Mouse (Mus musculus) heart, embryonic 12.5 days (tissue): ENCODE results near the gene Col4a2. TPM values are rescaled to one million over a fixed set of nuclear protein-coding genes. Genes with fewer than 3 reads are reported as not detected.
"Not testable (repeated sequence)": the region's sequence is repeated elsewhere in the genome, so short reads cannot be mapped to it uniquely, and the experiment has no call there.

Experiments used
- ATAC-seq: fragments of 200-750 bp; cut with Nextera tagmentation; 2 replicates; pipeline ENCODE4 v1.8.0; 2017; ENCODE audit warnings: moderate TSS enrichment, moderate library complexity; ENCODE audit not compliant: insufficient number of reproducible peaks, low FRiP score
- H3K27ac ChIP-seq: fragments of 300-500 bp; sonication (generic); 2 replicates; pipeline ENCODE4 v1.5.1; 2016; ENCODE audit warnings: mild to moderate bottlenecking, moderate library complexity; ENCODE audit not compliant: poor library complexity, severe bottlenecking
- H3K27me3 ChIP-seq: fragments of 300-500 bp; sonication (generic); replicated peaks from 2 replicates; pipeline ENCODE4 v1.6.1; 2016; ENCODE audit warnings: mild to moderate bottlenecking, moderate library complexity
- H3K36me3 ChIP-seq: fragments of 300-500 bp; sonication (generic); 2 replicates; pipeline ENCODE4 v1.6.1; 2016; ENCODE audit warnings: mild to moderate bottlenecking, moderate library complexity
- H3K4me1 ChIP-seq: fragments of 300-500 bp; sonication (generic); replicated peaks from 2 replicates; pipeline ENCODE4 v1.6.1; 2016; ENCODE audit warnings: mild to moderate bottlenecking
- H3K4me2 ChIP-seq: fragments of 300-500 bp; sonication (generic); 2 replicates; pipeline ENCODE4 v1.6.1; 2016; ENCODE audit warnings: mild to moderate bottlenecking, moderate library complexity
- H3K4me3 ChIP-seq: fragments of 300-500 bp; sonication (generic); 2 replicates; pipeline ENCODE4 v1.5.1; 2016; ENCODE audit warnings: mild to moderate bottlenecking
- H3K9ac ChIP-seq: fragments of 300-500 bp; sonication (generic); 2 replicates; pipeline ENCODE4 v1.6.1; 2016; ENCODE audit warnings: mild to moderate bottlenecking, moderate library complexity
- H3K9me3 ChIP-seq: fragments of 300-500 bp; sonication (generic); replicated peaks from 2 replicates; pipeline ENCODE4 v1.6.1; 2016; ENCODE audit warnings: mild to moderate bottlenecking, moderate library complexity
- WGBS: fragments of 180-500 bp; shearing (Covaris S2); methylation state at CpG from one replicate; pipeline ENCODE4 v1.1.7; 2016; 5-methylcytosine and 5-hydroxymethylcytosine counted together
- polyA plus RNA-seq: library from polyadenylated mRNA; unstranded; fragments of >200 nt; fragmentation: Nextera tagmentation; extraction: Ambion mirVana; gene quantifications from 2 replicates; pipeline ENCODE4 v1.2.1, GENCODE M21; 2016

Gene Col4a2
- polyA plus RNA-seq, 1 experiment from 2014 or later, result 117 TPM

- peaks cover 24% of the 10 kb centered on the region for H3K27me3 ChIP-seq
- peak overlapping the region; percentile 56 for H3K9ac ChIP-seq
- H3K36me3 ChIP-seq, result no peaks in the 10 kb centered on the region
- H3K4me1 ChIP-seq, result peaks cover 61% of the 10 kb centered on the region
- no peaks in the 10 kb centered on the region for H3K9me3 ChIP-seq
- peak overlapping the region; percentile 91 for H3K27ac ChIP-seq
- H3K4me2 ChIP-seq, result peak overlapping the region; percentile 98
- H3K4me3 ChIP-seq, result peak overlapping the region; percentile 78
- WGBS, result 7% methylated on average over 24 of the region's 24 CpGs
- ATAC-seq, result no peak
Observed at GRCm38 (mm10) chr8:11476338-11477177, 164.0 kb downstream of the Col4a2 start.

- Histone ChIP-seq H3K9ac (peak overlapping the region; percentile 56), H3K27me3 (peaks cover 28% of the 10 kb centered on the region), H3K4me1 (peaks cover 63% of the 10 kb centered on the region), H3K36me3 (no peaks in the 10 kb centered on the region), H3K27ac (peak overlapping the region; percentile 91), H3K9me3 (no peaks in the 10 kb centered on the region), H3K4me3 (peak overlapping the region; percentile 78), H3K4me2 (peak overlapping the region; percentile 98)
- 4% methylated on average over 9 of the region's 9 CpGs for WGBS
- ATAC-seq, result no peak
Observed at GRCm38 (mm10) chr8:11477178-11477553, 164.6 kb downstream of the Col4a2 start.

GRCm38 (mm10) chr8:11477811-11478761 lies 165.5 kb downstream of the Col4a2 start, which contains the start of gene Rab20:
Rab20 (minus strand) TSS chr8:11478710.
- no peaks in the 10 kb centered on the region for H3K36me3 ChIP-seq
- H3K27me3 ChIP-seq, result peaks cover 28% of the 10 kb centered on the region
- H3K9me3 ChIP-seq, result no peaks in the 10 kb centered on the region
- peaks cover 57% of the 10 kb centered on the region for H3K4me1 ChIP-seq
- peak within 1 kb of the TSS; percentile 91 for H3K27ac ChIP-seq
- WGBS, result under 1% methylated on average over 69 of the region's 69 CpGs
- peak within 1 kb of the TSS; percentile 80 for H3K9ac ChIP-seq
- peak within 1 kb of the TSS; percentile 98 for H3K4me2 ChIP-seq
- ATAC-seq, result peak; percentile 73
- peak within 1 kb of the TSS; percentile 78 for H3K4me3 ChIP-seq

DNA sequence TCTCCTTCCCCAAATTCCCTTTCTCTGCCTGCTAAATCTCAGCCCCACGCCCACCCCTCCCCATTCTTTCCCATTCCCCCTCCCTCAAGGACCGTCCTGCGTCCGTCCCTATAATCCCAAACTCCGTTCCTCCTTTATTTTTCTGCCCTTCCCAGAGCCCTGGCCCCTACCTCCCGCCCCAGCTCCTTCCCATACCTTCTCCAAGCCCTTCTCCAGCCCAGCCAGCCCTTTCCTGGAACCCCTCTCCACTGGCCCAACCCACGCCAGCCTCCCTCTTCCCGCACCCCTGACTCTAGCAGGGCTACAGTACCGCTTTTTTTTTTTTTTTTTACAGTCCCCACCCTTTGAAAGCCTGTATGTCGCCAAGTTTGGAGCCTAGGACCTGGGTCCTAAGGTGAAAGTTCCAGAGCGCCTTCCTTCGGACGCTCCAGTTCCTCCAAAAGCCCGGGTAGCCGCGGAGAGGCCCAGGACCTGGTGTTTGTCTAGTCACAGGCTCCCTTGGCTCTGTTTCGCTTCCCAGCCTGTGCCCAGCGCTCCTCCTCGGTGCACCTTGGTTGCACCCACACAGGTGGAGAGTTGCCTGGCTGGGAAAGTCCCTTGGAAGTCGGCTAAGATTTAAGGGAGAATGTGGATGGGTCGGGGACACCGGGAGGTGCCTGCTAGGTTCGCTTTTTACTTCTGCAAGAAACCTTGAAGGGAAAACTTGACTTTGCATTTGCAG lies 166.4 kb downstream of the Col4a2 start:
- Histone ChIP-seq H3K27ac (peak overlapping the region; percentile 47), H3K4me1 (peaks cover 48% of the 10 kb centered on the region), H3K4me3 (peak overlapping the region; percentile 78), H3K27me3 (peaks cover 28% of the 10 kb centered on the region), H3K9me3 (no peaks in the 10 kb centered on the region), H3K9ac (peak overlapping the region; percentile 80), H3K4me2 (peak overlapping the region; percentile 98), H3K36me3 (no peaks in the 10 kb centered on the region)
- ATAC-seq, result no peak
- WGBS, result 3% methylated on average over 23 of the region's 23 CpGs

- Histone ChIP-seq H3K27ac (no peak overlapping the region), H3K4me2 (peak overlapping the region; percentile 98)
Observed at GRCm38 (mm10) chr8:11479591-11479990, 167.0 kb downstream of the Col4a2 start.

DNA sequence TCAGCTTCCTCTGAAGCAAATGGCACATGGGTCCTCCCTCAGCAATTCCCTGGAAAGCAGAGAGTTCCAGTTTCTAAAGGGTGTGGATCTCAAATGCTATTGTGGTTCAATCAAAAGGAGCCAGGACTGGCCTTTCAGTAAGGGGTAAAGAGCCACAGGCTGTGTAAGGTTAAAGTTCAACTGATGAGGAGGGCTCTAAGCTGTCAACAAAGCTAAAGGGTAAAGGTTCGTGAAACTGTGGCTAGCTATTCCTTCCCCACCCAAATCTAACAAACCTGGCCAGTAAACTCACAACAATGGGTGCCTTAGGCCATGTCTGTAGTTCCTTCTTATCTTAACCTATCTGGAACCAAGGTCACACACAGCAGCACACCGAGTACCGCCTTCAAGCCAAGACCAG lies 169.3 kb downstream of the Col4a2 start:
- H3K27ac ChIP-seq, result peak overlapping the region; percentile 85
- peaks cover 22% of the 10 kb centered on the region for H3K27me3 ChIP-seq
- H3K4me2 ChIP-seq, result no peak overlapping the region
- no peak overlapping the region for H3K4me3 ChIP-seq
- ATAC-seq, result no peak
- H3K9me3 ChIP-seq, result no peaks in the 10 kb centered on the region
- H3K9ac ChIP-seq, result no peak overlapping the region
- WGBS, result 57% methylated on average over 3 of the region's 3 CpGs
- no peaks in the 10 kb centered on the region for H3K36me3 ChIP-seq
- H3K4me1 ChIP-seq, result peaks cover 22% of the 10 kb centered on the region

More at GRCm38 (mm10) chr8:11479591-11479990, 167.0 kb downstream of the Col4a2 start:
- no peaks in the 10 kb centered on the region for H3K9me3 ChIP-seq
- H3K36me3 ChIP-seq, result no peaks in the 10 kb centered on the region
- H3K4me1 ChIP-seq, result peaks cover 42% of the 10 kb centered on the region
- H3K27me3 ChIP-seq, result peaks cover 24% of the 10 kb centered on the region
- peak overlapping the region; percentile 80; the same call in 1 of the 2 replicates for H3K9ac ChIP-seq
- WGBS, result 11% methylated on average over 14 of the region's 14 CpGs
- H3K4me3 ChIP-seq, result peak overlapping the region; percentile 78
- ATAC-seq, result no peak

DNA sequence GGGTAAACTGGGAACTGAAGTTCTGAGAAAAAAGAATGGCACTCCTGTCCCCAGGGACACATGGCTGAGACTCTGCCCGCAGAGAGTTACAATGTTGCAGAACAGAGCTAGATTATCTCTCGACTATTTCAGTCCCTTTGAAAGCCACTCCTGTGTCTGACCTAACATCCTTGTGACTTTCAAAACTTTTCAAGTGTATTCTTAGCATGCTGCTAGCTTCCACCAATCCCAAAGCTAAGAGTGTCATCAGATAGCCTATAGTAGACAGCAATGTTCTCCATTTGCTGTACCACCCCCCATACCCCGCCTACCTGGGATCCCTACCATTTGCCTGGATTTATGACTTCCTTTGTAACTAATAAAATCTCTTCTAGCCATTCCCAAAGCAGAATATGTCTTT lies 169.9 kb downstream of the Col4a2 start:
- Histone ChIP-seq H3K9ac (no peak overlapping the region), H3K36me3 (no peaks in the 10 kb centered on the region), H3K27me3 (peaks cover 22% of the 10 kb centered on the region), H3K27ac (peak overlapping the region; percentile 85), H3K4me3 (no peak overlapping the region), H3K9me3 (no peaks in the 10 kb centered on the region), H3K4me2 (no peak overlapping the region), H3K4me1 (peaks cover 22% of the 10 kb centered on the region)
- peak; percentile 37; the same call in 1 of the 2 replicates for ATAC-seq
- WGBS, result 37% methylated on average over 3 of the region's 3 CpGs

DNA sequence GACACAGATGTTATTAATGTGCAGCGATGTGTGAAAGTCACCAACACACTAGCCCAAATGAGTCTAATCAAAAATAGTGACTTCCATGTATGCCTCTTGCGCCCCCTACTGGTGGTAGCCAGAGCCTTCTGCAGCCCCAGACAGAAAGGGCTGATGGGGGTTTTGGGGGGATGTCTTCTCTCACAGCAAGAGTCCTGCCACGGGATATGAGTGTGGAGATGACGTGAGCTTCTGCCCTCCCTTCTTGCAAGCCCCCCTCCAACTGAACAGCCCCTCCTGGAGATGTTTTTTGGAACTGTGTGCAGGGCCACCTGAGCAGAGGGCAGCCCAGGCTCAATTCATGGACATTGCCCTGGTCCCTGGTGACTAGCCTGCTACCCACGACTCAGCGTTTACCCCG lies 173.5 kb downstream of the Col4a2 start:
- no peak overlapping the region for H3K4me2 ChIP-seq
- no peaks in the 10 kb centered on the region for H3K36me3 ChIP-seq
- H3K9ac ChIP-seq, result no peak overlapping the region
- H3K27me3 ChIP-seq, result peaks cover 26% of the 10 kb centered on the region
- H3K27ac ChIP-seq, result no peak overlapping the region
- peaks cover 10% of the 10 kb centered on the region for H3K4me1 ChIP-seq
- WGBS, result 23% methylated on average over 7 of the region's 7 CpGs
- no peaks in the 10 kb centered on the region for H3K9me3 ChIP-seq
- no peak for ATAC-seq
- no peak overlapping the region for H3K4me3 ChIP-seq

DNA sequence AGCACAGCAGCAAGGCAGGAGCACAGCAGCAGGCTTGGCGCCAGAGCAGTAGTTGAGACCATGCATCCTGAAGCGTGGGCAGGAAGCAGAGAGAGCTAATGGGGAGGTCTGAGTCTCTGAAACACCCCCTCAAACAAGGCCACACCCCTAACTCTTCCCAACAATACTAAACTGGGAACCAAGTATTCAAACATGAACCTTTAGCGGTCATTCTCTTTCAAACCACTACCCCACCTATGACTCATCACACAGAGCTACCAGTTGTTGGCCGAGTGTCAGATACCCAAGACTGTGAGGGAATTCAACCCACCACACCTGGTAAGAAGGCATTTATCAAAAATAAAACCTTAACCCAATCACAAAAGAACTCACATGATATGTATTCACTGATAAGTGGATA lies 174.6 kb downstream of the Col4a2 start:
- H3K9ac ChIP-seq, result no peak overlapping the region
- 66% methylated on average over 4 of the region's 4 CpGs for WGBS
- no peak overlapping the region for H3K4me3 ChIP-seq
- H3K9me3 ChIP-seq, result no peaks in the 10 kb centered on the region
- H3K4me2 ChIP-seq, result no peak overlapping the region
- H3K27me3 ChIP-seq, result peaks cover 27% of the 10 kb centered on the region
- no peak for ATAC-seq
- H3K36me3 ChIP-seq, result no peaks in the 10 kb centered on the region
- H3K4me1 ChIP-seq, result peaks cover 2% of the 10 kb centered on the region
- no peak overlapping the region for H3K27ac ChIP-seq

- not testable (repeated sequence) for H3K9ac ChIP-seq, H3K27ac ChIP-seq, H3K36me3 ChIP-seq, H3K9me3 ChIP-seq, H3K4me1 ChIP-seq, H3K4me2 ChIP-seq, H3K4me3 ChIP-seq, ATAC-seq
- H3K27me3 ChIP-seq, result peaks cover 41% of the 10 kb centered on the region
- WGBS, result 72% methylated on average over 2 of the region's 2 CpGs
Observed at GRCm38 (mm10) chr8:11492340-11492739, 179.7 kb downstream of the Col4a2 start.
